Mouse (Mus musculus) adrenal gland, postnatal 14 days (tissue): ENCODE data around the gene Spem1. TPM values are rescaled to one million over a fixed set of nuclear protein-coding genes. Genes with fewer than 3 reads are reported as not detected.
A peak's percentile ranks its signal among the peaks of the same experiment; 100 is the strongest.

Experiments used
- DNase-seq: peaks from one replicate; pipeline ENCODE4 v3.0.0; 2021; ENCODE audit warnings: mixed read lengths
- total RNA-seq: library from RNA; stranded (reverse); gene quantifications from 2 replicates; pipeline ENCODE4 v1.2.3, GENCODE M21; 2021

Spem1 gene
- total RNA-seq, 1 experiment from 2014 or later = not detected

DNA sequence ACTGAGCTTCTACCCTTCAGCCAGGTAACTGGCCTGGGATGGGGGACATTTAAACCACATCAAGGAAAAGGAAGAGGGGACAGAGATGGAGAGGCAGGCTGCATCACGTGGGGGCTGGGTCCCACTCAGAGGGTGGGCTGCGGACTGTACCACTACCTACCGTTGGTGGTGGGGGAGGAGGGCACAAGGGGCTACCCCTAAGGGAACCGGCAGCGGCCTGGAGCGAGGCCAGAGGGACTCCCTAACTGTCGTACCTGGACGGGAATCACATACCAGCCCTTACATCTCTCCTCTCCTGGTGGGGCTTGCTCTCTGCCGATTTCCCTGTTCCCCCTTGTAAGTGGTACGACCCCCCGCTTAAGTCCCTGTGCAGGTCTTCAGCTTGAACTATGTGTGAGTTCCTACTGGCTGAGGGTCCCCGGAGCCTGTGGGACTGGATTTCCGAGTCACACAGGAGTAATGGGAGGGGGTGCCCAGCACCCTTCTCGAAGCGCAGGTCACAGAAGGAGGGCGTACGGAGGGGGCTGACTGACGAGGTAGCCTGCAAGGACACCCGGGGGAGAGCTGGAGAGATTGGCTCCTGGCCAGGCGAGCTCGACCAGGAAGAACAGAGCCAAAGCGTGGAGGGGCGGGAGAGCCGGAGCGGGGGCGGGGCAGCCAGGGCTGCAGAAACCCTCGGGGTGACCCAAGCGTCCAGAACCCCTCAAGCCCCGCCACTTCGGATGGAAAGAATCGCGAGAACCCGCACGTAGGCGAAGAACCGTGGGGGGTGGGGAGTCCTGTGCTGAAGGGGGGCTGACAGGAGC is 21.4 kb downstream of the Spem1 start:
- DNase-seq = peak; percentile 79

DNA sequence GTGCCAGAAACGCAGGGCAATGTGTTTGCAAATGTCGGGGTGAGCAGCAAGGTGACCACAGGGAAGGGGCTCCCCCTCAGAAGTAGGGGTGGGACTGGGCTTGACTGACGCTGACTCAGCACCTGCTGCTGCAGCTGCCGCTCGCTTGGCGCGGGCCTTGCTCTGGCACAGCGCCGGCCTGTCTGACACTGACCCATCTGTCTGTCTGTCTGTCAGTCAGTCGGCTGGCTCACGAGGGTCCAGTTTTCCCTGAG is 21.9 kb downstream of the Spem1 start:
- peak; percentile 62 for DNase-seq

DNA sequence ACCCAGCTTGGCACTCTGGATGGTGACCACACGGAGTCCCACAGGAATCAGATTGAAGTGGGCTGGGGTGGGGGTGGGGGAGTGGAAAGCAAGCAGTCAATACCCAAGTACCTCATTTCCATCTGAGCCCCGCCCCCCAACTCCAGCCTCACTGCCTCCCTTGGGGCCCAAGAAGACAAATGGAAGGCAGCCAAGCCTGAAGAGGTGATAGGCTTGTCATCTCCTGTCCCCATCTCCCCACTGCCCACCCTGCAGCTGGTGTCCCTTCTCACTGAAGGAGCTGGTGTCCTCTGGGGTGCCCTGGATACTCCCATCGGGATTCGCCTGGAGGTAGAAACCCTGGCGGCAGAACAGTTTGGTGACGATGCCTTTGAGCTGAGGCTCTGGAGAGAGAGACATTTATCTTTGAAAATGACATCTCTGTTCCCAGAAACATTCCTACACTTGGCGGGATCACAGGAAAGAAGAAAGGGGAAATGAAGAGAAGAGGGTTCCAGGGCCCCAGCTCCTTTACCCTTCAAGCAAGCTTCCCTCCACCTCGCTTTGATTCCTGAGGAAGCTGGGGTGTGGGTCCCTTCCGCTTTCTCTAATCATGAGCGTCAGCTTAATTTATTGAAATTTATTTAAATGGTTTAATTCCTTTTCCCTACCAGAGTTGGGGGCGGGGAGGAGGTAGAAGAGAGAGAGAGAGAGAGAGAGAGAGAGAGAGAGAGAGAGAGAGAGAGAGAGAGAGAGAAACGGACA is 22.4 kb downstream of the Spem1 start:
- DNase-seq = peak; percentile 33

DNA sequence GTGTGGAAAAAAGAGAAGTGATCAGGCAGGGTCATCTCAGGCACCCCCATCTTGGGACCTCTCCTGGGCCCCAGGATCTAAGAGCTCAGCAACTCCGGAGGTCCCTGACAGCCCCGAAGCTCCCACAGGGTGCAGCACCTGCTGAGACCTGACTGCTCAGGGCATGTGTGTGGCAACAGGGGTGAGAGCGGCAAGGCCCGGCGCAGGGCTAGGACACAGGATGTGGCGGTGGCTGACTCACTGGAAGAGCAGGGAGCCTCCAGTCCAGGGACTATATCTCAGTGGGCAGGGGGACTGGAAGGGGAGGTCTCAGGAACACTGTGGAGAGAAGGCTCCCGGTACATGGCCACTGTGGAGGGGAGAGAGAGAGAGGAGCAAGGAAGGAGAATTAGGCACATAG is 24.1 kb downstream of the Spem1 start:
- DNase-seq = no peak

DNA sequence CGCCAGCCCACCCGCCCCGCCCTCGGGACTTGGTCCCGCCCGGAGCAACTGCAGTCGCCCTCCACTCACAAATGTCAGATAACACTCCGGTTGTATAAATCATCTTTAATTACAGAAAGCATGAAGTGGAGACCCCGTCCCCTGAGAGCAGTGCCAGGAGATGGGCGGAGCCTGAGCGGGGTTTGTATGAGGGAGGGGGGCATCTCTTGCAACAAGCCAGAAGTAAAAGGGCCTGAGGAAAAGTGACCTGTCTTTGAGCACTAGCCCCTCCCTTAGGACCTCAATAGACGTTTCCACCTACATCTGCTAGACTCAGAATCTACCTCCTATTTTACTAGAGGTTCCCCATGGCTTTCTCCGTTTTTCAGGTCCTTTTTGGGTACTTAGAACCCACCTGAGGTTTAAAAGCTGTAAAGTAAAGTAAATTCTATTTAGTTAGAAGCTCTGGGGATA is 26.0 kb downstream of the Spem1 start:
- DNase-seq = no peak

DNA sequence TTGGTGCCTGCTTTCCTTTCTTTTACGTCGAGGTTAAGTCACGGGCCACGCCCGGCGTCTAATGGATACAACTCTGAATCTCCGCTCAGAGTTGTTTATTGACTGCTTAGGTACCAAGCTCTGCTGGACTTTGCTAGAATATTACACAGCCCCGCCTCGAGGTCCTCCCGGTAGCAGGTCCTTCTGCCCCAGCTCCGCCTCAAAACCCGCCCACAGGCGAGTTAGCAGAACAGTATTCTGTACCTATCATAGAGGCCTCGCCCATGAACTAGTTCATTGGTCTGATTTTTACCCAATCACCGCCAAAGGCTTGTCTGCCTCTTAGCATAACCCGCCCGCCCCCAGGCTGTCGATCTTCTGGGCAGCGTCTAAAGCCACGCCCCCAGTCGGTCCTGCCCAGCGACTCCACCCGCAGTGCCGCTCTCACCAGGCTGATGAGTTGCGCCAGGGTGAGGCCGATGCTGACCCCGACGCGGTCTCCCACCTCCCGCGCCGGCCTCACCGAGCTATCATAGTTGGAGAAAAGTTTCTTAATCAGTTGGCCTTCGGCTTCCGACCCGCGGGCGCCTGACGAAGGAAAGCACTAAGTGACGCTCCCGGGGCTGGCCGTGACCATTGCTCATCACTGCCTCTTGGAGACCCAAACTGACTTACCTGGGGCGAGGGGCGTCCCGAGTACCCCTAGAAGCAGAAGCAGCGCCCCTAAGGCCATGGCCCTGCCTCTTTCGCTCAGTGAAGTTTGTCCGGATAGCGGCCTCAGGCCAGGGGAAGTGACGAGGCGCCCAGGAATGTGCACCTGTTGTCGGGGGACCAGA is 26.6 kb downstream of the Spem1 start, which contains the start of gene Chrnb1:
Chrnb1 (minus strand) TSS at position 776 of the 815 bp plus-strand sequence.
- DNase-seq = peak; percentile 97

DNA sequence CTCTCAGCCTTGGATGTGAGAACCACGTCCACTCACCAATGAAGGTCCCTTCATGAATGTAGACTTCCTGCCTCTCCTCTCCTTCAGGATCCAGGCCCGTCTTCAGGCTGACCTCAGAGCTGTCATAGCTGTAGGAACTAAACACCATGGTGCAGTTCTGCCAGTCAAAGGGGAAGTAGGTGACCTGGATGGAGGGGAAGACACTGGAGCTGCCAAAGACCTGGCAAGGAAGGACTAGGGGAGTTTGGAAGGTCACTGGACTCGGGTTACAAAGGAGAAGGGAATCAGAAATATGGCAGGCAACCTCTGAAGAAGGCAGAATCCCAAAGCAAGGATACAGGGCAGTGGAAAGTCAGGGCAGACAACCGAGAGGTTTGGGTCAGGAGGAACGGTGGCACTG is 28.6 kb downstream of the Spem1 start:
- DNase-seq = no peak

DNA sequence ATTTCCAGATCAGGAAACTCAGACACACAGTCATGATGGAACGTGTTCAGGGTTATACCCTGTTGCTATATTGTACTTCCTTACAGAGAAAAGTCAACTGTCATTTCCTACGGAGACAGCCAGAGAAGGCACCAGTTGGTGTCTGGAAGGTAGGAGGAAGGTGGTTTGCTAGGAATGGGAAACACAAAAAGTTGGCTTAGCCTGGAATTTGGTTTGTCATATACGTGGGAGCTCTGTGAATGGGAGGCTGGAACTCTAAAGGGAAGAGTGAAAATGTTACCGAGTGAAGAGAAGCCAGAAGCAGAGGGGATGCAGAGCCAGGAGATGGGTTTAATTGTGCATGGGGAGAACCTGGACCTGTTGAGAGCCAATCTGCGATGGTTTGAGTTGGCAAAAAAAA is 30.6 kb downstream of the Spem1 start:
- DNase-seq = no peak

DNA sequence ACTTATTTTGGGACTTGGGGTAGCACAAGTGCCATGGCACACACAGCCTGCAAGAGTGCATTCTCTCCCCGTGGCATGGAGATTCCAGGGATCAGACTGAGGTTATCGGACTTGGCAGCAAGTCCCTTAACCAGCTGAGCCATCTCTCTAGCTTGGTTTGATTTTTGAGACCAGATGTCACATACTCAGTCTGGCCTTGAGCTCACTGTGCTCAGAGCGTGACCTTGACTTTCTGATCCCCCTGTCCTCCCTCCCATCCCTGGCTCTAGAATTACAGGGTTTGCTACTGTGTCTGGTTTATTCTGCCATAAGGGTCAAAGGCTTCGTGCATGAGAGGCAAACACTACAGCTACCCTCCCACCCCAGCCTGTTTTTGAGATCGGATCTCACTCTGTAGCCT is 32.5 kb downstream of the Spem1 start:
- DNase-seq = peak; percentile 31

DNA sequence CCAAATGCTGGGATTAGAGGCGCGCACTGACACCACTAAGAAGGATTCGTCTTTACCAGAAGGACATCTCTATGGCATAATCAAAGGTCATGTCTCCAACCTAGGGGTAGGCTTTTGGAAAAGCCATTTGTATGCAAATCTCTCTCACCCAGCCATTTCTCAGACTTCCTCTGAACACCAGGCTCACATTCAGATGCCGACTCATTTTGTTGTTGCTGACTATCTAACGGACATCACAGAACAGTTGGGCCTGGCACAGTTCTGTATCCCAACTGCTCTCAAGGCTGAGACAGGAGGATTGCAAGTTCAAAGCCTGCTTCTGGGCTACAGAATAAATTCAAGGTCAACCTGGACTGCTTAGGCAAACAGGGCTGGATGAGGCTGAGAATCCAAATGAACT is 34.7 kb downstream of the Spem1 start:
- DNase-seq = no peak

DNA sequence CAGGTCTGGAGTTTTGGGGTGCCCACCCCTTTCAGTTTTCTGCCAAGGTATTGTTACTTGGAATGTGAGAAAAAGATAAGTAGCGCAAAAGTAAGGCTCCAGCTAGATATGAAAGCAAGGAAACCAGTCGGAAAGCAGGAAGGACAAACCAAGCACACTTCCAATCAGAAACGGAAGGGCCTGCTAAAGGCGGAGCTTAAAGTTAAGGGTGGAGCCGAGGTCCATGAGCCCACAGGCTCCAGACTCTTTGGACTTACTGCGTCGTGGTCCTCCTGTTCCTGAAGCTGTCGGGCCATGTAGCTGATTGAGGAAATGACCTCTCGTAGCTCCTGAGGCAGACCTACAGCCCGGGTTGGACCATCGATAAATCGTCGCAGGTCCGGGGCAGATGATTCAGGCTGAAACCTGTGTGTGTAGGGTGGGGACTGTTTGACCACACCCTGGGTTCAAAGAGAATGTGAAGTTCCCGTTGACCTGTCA is 37.1 kb downstream of the Spem1 start:
- DNase-seq = peak; percentile 51

DNA sequence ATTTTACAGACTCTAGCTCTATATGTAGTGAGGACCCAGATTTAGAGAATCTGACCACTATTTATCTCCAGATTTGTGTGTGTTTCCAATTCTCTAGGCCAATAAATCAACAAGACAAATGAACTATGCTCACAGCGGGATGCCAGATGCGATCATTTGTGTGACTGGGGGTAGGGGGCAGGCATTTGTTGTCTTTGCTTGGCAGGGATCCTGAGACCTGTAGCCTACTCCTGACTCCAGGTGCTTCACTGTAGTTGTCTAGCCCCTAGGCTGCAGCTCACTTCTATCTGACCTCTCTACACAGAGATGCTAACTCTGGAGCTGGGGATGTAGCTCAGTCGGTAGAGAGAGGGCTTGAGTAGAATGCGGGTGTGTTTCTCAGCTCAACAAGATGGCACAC is 40.2 kb downstream of the Spem1 start:
- no peak for DNase-seq

DNA sequence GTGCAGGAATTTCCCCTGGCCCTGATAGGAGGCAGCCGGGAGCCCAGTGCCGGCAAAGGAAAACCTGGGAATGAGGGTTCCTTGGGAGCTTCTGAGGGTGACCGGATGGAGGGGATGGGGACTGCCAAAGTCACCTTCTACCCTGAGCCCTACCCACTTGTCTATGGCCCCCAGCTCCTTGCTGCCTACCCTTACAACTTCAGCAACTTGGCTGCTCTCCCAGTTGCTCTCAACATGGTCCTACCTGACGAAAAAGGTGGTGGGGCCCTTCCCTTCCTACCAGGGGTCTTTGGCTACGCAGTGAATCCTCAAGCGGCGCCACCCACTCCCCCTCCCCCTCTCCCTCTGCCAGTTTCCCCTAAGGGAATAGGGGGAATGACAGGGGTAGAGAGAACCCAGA is 43.0 kb downstream of the Spem1 start:
- DNase-seq = no peak

DNA sequence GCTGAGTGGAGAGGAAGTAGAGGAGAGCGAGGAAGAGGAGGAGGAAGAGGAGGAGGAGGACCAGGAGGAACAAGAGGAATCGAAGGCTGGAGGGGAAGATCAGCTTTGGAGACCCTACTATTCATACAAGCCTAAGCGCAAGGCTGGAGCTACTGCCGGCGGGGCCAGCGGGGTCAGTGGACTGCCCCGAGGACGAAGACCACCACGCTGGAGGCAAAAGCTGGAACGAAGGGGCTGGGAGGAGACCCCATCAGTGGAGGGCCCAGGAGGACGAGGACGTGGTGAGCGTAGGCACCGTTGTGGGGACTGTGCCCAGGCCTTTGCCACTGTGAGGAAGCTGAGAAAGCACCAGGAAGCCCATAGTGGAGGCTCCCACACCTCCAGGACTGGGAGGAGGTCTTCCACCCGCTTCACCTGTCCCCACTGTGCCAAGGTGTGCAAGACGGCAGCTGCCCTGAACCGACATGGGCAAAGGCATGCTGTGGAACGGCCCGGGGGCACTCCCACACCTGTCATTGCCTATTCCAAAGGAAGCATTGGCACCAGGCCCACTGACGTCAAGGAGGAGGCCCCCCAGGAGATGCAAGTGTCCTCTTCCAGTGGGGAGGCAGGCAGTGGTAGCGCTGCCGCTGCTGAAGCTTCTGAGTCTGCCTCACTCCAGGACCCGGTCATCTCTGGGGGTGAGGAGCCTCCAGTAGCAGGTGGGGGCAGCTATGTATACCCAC is 43.6 kb downstream of the Spem1 start:
- DNase-seq = no peak

DNA sequence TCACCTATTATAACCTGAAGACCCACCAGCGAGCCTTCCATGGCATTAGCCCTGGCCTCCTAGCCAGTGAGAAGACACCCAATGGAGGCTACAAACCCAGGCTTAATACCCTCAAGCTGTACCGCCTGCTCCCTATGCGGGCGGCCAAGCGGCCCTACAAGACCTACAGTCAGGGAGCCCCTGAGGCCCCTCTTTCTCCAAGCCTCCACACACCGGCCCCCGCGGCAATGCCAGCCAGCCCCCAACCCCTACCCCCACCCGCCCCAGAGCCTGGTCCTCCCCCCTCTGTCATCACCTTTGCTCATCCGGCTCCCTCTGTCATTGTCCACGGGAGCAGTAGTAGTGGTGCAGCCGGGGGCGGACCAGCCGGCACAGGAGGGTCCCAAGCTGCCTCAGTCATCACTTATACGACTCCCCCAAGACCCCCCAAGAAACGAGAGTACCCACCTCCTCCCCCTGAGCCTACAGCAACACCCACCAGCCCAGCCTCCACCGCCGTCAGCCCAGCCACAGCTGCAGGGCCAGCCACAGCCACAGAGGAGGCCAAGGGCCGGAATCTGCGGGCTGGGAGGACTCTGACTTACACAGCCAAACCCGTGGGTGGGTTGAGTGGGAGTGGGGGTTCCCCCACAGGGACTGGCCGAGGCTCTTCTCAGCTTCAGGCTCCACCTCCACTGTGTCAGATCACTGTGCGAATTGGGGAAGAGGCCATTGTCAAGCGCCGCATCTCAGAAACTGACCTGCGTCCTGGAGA is 44.3 kb downstream of the Spem1 start:
- DNase-seq = no peak

DNA sequence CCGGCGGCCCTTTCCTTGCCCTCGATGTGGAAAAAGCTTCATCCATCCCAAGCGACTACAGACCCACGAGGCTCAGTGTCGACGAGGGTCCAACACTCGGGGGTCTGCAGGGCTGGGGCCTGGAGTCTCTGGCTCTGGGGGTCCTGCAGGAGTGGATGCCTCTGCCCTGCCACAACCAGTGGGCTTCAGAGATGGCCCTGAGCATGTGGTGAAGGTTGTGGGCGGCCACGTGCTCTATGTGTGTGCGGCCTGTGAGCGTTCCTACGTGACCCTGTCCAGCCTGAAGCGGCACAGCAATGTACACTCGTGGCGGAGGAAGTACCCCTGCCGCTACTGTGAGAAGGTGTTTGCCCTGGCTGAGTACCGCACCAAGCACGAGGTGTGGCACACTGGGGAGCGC is 45.5 kb downstream of the Spem1 start:
- no peak for DNase-seq

DNA sequence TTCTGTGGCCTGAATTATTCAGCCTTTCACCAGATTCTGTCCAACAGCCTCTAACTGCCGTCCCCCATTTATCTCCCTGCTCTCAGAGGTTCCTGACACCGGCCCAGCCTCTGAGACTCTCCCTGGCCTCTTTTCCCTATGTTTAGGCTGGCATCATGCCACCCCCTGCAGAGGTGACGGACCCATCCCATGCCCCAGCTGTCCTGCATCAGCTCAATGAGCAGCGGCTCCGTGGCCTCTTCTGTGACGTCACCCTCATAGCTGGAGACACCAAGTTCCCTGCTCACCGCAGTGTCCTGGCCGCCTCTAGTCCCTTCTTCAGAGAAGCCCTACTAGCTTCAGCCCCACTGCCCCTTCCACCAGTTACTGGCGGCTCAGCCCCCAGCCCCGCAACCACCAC is 46.3 kb downstream of the Spem1 start:
- DNase-seq = no peak

DNA sequence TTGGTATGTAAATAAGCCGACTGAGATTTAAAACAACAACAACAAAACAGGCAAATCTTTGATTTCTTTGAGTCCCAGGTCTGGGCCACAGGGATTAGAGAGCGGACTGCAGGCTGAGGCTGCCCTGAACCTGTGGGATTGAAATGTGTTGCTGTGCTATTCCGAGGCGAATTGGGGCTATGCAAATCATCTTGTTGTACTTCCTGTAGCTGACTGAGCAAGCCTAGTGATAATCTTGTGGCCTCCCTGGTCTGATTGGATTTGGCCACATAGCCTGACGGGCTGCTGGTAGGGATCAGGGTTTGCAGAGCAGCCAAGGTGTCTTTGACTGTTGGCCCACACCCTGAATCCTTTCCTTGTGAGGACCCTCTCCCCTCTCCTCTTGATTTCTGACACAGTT is 47.0 kb downstream of the Spem1 start:
- no peak for DNase-seq
